Mouse (Mus musculus): ENCODE data around the gene Nop53. TPM values are rescaled to one million over a fixed set of nuclear protein-coding genes. Genes with fewer than 3 reads are reported as not detected.

The Nop53 gene
- polyA plus RNA-seq, 1 experiment from 2014 or later, result 171 TPM

DNA sequence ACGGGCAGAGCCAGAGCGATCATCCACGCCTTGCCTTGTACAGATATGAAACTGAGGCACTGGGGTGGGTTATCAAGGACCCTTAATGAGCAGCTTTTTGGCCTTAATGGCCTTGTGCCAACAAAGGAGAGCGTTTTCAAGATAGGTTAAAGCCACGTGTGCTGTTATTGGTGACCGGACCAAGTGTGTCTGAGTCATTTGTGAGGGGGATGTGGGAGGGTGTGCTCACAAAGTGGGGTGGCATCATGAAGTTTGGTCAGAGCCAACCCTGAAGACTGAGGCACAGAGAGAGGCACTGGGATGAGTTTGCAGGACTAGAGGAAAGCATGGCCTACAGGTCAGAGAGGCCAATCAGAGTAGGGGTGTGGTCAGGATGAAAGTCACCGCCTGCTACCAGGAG, 8.6 kb upstream of the Nop53 start:
- no peak for DNase-seq (ENCODE audit: extremely low spot score, low spot score)
- peaks cover 18% of the 10 kb centered on the region for H3K36me3 ChIP-seq (replicated peaks)
- 0 out of 2 replicates have a peak, but pooled peaks cover 3% of the 10 kb centered on the region for H3K9me3 ChIP-seq
- whole genome bisulfite sequencing, result 89% methylated on average over 7 of the region's 7 CpGs
- H3K4me3 ChIP-seq, result no peak overlapping the region
- H3K4me1 ChIP-seq, result peaks cover 18% of the 10 kb centered on the region
- peaks cover 16% of the 10 kb centered on the region for H3K27me3 ChIP-seq (ENCODE audit: poor library complexity, severe bottlenecking)
- H3K27ac ChIP-seq, result no peak overlapping the region

DNA sequence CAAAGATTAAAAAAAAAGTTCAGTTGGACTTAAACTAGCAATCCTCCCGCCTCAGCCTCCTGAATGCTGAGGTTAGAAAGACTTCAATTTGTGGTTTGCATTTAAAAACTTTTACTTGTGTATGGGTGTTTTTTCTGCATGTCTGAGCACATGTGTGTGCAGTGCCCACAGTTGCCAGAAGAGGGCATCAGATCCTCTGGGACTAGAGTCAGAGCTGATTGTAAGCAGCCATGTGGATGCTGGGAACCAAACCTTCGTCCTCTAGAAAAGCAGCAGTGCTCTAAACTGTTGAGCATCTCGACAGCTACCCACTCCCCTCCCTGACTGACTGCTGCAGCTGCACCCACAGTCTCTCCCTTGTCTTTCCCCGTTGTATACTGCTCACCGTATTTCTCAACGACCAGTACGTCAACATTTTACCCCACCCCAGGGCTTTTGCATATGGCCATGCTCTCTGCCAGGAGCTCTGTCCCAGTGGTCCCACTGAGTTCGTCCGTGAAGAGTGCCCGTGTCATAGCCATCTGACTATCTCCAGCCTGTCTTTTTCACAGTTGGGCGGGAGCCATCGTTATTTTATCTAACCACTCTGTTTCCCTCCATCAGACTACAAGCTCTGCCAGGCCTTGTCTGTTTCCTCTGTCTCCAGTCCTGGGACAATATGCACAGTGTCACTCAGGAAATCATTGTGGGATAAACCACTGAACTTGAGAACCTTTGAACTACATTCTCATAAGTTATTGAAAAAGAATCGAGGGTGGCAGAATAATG, 7.6 kb upstream of the Nop53 start:
- no peak overlapping the region for H3K4me3 ChIP-seq
- H3K27ac ChIP-seq, result no peak overlapping the region
- H3K4me1 ChIP-seq, result peaks cover 22% of the 10 kb centered on the region
- peaks cover 16% of the 10 kb centered on the region for H3K27me3 ChIP-seq (ENCODE audit: poor library complexity, severe bottlenecking)
- WGBS, result 92% methylated on average over 13 of the region's 13 CpGs
- peaks cover 18% of the 10 kb centered on the region for H3K36me3 ChIP-seq (replicated peaks)
- no peak for DNase-seq (ENCODE audit: extremely low spot score, low spot score)
- 0 out of 2 replicates have a peak, but pooled peaks cover 3% of the 10 kb centered on the region for H3K9me3 ChIP-seq

DNA sequence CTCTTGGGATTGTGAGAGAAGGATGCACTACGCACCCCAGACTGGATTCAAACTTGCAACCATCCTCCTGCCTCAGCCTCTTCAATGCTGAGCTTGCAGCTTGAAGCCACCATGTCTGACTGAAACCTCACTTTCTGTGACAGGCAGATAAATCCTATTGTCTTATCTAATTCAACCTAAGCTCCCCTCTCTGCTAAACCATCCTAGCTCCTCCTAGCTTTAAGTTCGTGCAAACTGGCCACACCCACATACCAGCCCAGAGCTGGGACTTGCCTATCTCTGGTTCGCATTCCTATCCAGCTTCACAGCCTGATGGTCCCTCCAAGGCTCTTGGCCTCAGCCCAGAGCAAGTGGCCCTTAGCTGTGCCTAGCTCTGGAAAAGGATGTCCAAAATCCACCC, 6.5 kb upstream of the Nop53 start:
- 0 out of 2 replicates have a peak, but pooled peaks cover 3% of the 10 kb centered on the region for H3K9me3 ChIP-seq
- H3K27ac ChIP-seq, result no peak overlapping the region
- DNase-seq (ENCODE audit: extremely low spot score, low spot score), result no peak
- H3K4me1 ChIP-seq, result peaks cover 30% of the 10 kb centered on the region
- peaks cover 16% of the 10 kb centered on the region for H3K27me3 ChIP-seq (ENCODE audit: poor library complexity, severe bottlenecking)
- peaks cover 15% of the 10 kb centered on the region for H3K36me3 ChIP-seq (replicated peaks)
- WGBS, result 72% methylated on average over 3 of the region's 3 CpGs
- H3K4me3 ChIP-seq, result no peak overlapping the region

DNA sequence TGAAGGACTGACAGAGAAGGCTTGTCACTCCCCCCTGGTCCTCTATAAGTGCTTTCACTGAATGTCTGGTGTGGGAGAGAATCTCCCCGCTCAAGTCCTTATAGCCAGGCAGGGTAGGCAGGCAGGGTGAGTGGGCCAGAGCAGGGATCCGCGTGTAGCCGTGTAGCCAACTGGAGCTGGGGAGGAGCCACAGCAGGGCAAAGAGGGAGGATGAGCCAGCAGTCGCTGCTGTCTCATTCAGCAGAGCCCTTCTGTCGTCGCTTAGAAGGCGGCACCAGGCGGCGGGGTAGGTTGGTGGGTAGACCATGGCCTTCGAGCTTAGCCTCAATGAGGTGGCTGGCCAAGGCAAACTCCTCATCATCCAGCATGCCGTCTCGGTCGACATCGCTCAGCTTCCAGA, 4.1 kb upstream of the Nop53 start:
- Histone ChIP-seq H3K27ac (no peak overlapping the region), H3K4me1 (peaks cover 27% of the 10 kb centered on the region), H3K4me3 (no peak overlapping the region), H3K9me3 (no peaks in the 10 kb centered on the region), H3K36me3 (replicated peaks) (0 out of 2 replicates have a peak, but pooled peaks cover 4% of the 10 kb centered on the region), H3K27me3 (ENCODE audit: poor library complexity, severe bottlenecking) (peaks cover under 1% of the 10 kb centered on the region; the same call in 1 of the 2 replicates)
- DNase-seq (ENCODE audit: extremely low spot score, low spot score), result no peak
- 85% methylated on average over 15 of the region's 15 CpGs for WGBS

DNA sequence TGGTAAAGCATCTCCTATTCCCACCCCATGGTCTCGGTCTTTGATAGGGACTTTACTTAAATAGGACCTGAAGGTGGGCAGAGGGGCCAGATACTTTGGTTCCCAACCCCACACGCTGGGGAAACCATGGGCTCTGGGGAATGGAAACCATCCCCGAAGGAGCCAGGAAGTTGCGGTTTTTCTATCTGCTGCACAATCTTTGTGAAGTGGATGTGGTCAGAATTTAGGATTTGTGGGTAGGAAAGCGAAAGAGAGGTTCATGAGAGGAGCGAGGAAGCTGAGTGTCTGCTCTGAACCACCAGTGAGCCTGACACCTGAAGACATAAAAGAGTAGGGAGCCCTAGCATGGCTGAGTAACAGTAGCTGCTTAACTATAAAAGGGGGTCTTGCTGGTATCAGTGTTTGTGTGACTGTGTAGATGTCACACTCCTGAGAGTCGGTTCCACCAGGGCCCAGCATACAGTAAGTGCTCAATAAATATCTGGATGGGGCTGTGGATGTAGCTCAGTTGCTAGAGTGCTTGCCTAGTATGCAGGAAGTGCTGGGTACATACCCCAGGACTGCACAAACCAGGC, 3.4 kb upstream of the Nop53 start:
- H3K4me1 ChIP-seq, result peaks cover 27% of the 10 kb centered on the region
- H3K4me3 ChIP-seq, result no peak overlapping the region
- WGBS, result 84% methylated on average over 7 of the region's 7 CpGs
- no peaks in the 10 kb centered on the region for H3K9me3 ChIP-seq
- no peak overlapping the region for H3K27ac ChIP-seq
- peaks cover 7% of the 10 kb centered on the region for H3K36me3 ChIP-seq (replicated peaks)
- H3K27me3 ChIP-seq (ENCODE audit: poor library complexity, severe bottlenecking), result no peaks in the 10 kb centered on the region; the same call in 1 of the 2 replicates
- no peak for DNase-seq (ENCODE audit: extremely low spot score, low spot score)

DNA sequence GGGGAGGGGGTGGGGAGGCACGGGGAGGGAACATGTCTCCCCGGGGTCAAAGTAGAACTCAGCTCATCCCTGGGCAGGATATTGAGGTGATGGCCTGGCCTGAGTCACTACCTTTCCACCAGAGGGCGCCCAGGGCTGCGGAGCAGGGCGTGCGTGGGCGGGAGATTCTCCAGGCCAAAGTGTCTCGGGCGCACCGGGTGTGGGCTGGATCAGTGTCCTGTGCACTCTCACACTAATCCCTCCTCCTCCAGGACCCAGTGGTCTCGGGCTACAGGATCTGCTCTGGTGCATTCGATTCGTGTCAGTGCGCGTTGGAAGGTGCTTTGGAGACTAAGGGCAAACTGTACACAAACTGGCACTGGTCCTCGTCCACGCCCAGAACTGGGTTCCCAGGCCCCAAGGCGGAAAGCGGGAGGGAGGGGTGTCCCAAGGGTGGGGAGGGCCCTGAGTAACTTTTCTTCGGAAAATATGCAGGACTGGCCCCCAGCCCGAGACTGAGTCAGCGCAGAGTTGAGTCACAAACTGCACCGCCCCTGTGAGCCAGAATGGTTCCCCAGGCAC, 2.6 kb upstream of the Nop53 start:
- DNase-seq (ENCODE audit: extremely low spot score, low spot score), result peak; percentile 76
- Histone ChIP-seq H3K9me3 (no peaks in the 10 kb centered on the region), H3K27ac (peak overlapping the region; percentile 74), H3K4me3 (peak overlapping the region; percentile 40), H3K4me1 (peaks cover 35% of the 10 kb centered on the region), H3K36me3 (replicated peaks) (peaks cover 13% of the 10 kb centered on the region), H3K27me3 (ENCODE audit: poor library complexity, severe bottlenecking) (no peaks in the 10 kb centered on the region; the same call in 1 of the 2 replicates)
- 5% methylated on average over 23 of the region's 23 CpGs for WGBS

DNA sequence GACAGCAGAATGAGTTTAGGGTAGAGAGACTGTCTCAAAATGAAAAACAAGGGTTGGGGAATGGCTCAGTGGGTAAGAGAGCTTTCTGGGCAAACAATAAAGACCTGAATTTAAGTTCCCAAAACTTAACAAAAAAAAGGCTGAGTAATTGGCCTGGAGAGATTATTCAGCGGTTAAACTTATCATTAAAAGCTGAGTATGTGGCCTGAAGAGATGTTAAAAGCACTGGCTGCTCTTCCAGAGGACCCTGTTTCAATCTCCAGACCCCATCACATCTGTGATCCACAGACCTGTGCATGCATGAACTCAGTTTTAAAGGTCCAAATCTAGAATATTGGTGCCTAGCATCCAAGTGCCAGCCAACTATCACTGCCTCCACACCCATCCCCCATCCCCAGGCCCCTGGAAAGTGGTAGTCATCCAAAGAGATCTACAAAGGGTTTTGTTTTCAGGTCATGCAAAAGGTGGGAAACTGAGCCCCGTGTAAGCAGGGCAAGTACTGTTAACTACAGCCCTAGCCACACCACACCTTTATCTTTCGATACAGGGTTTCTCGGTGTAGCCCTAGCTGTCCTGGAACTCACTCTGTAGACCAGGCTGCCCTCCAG, 1.9 kb upstream of the Nop53 start:
- Histone ChIP-seq H3K9me3 (no peaks in the 10 kb centered on the region), H3K27ac (0 out of 2 replicates have a peak overlapping the region, but pooled peaks have one; percentile 74), H3K4me3 (peak overlapping the region; percentile 40), H3K4me1 (peaks cover 35% of the 10 kb centered on the region), H3K36me3 (replicated peaks) (peaks cover 18% of the 10 kb centered on the region), H3K27me3 (ENCODE audit: poor library complexity, severe bottlenecking) (no peaks in the 10 kb centered on the region; the same call in 1 of the 2 replicates)
- 60% methylated on average over 4 of the region's 4 CpGs for WGBS
- DNase-seq (ENCODE audit: extremely low spot score, low spot score), result no peak

DNA sequence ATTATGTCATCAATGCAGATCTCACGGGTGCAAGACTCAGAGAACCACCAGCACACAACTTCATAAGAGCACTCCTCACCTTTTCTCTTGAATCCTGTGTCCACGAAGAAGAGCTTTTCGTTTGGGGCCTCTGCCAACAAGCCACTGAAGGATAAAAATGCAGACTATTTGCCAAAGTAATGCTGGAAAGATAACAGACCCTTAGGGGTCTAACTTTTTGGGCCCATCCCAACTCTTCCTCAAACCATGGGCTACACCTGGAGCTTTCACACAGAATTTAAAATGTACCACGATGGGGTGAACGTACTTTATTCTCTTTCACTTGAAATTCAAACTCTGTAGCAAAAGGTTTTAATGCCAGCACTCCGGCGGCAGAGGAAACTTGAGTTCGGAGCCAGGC, 663 bp downstream of the Nop53 start:
- H3K9me3 ChIP-seq, result no peaks in the 10 kb centered on the region
- no peaks in the 10 kb centered on the region; the same call in 1 of the 2 replicates for H3K27me3 ChIP-seq (ENCODE audit: poor library complexity, severe bottlenecking)
- H3K4me1 ChIP-seq, result peaks cover 35% of the 10 kb centered on the region
- peak overlapping the region; percentile 75 for H3K4me3 ChIP-seq
- H3K36me3 ChIP-seq (replicated peaks), result peaks cover 44% of the 10 kb centered on the region
- no peak for DNase-seq (ENCODE audit: extremely low spot score, low spot score)
- WGBS, result 7% methylated on average over 8 of the region's 8 CpGs
- H3K27ac ChIP-seq, result peak overlapping the region; percentile 97

DNA sequence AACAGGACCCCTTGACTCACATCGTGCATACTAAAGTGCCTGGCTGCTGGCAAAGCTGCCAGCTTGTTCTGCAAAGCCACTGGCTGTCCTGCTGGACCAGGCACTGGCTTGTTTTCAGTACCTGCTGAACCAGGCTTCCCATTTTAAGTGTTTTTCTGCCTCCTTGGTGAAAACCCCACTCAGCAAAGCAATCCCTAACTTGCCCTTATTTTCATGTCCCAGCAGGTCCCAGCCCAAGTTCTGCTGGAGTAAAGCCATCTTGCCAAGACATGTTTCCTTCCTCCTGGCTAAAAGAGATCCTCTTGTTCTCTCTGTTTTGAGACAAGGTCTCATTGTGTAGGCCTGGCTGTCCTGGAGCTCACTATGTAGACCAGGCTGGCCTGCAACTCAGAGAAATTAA, 1.6 kb downstream of the Nop53 start:
- H3K36me3 ChIP-seq (replicated peaks), result peaks cover 53% of the 10 kb centered on the region
- DNase-seq (ENCODE audit: extremely low spot score, low spot score), result no peak
- peaks cover 35% of the 10 kb centered on the region for H3K4me1 ChIP-seq
- H3K9me3 ChIP-seq, result no peaks in the 10 kb centered on the region
- WGBS, result 95% methylated on average over 1 of the region's 1 CpGs
- no peaks in the 10 kb centered on the region for H3K27me3 ChIP-seq (ENCODE audit: poor library complexity, severe bottlenecking)
- no peak overlapping the region for H3K27ac ChIP-seq
- peak overlapping the region; percentile 75 for H3K4me3 ChIP-seq

DNA sequence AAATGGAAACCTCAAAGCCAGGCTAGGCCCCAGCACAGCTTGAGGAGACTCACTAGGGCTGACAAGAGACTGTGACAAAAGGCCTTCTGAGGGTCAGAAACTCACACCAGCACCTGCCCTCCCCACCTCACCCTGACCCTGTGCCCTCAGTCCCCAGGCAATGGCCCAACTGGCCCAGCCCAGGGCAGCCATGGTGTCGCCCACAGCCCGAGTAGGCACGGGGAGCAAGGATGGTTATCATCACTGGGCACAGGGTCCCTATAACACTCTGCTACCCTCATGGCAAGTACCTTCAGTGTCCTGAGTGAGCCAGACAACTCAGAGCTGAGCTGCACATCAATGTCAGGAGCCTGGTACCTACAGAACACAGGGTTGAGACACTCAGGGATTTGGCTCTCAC, 7.3 kb downstream of the Nop53 start:
- no peak for DNase-seq (ENCODE audit: extremely low spot score, low spot score)
- Histone ChIP-seq H3K36me3 (replicated peaks) (peaks cover 89% of the 10 kb centered on the region), H3K27me3 (ENCODE audit: poor library complexity, severe bottlenecking) (no peaks in the 10 kb centered on the region), H3K9me3 (peaks cover 13% of the 10 kb centered on the region), H3K4me3 (no peak overlapping the region), H3K27ac (no peak overlapping the region), H3K4me1 (0 out of 2 replicates have a peak, but pooled peaks cover 4% of the 10 kb centered on the region)
- 94% methylated on average over 3 of the region's 3 CpGs for WGBS

DNA sequence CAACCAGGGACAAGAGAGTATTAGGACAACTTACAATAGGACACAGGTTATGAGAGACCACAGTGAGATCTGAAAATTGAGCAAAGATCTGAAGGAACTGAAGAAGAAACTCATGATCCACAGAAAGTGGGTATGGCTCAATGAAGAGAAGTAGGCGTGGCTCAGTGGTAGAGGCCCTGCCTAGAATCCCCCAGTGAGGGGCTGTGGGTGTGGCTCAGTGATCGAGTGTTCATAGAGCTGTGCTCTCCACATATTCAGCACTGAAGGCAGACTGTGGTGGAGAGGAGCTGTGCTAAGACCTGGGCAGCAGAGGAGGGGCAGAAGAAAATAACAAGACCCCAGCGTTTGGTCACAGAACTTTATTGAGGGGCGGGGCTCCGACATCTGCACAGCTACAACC, 8.4 kb downstream of the Nop53 start:
- H3K27me3 ChIP-seq (ENCODE audit: poor library complexity, severe bottlenecking), result no peaks in the 10 kb centered on the region
- H3K4me1 ChIP-seq, result 0 out of 2 replicates have a peak, but pooled peaks cover 7% of the 10 kb centered on the region
- no peak overlapping the region for H3K4me3 ChIP-seq
- H3K27ac ChIP-seq, result no peak overlapping the region
- peaks cover 13% of the 10 kb centered on the region for H3K9me3 ChIP-seq
- 86% methylated on average over 5 of the region's 5 CpGs for WGBS
- H3K36me3 ChIP-seq (replicated peaks), result peaks cover 78% of the 10 kb centered on the region
- no peak for DNase-seq (ENCODE audit: extremely low spot score, low spot score)

DNA sequence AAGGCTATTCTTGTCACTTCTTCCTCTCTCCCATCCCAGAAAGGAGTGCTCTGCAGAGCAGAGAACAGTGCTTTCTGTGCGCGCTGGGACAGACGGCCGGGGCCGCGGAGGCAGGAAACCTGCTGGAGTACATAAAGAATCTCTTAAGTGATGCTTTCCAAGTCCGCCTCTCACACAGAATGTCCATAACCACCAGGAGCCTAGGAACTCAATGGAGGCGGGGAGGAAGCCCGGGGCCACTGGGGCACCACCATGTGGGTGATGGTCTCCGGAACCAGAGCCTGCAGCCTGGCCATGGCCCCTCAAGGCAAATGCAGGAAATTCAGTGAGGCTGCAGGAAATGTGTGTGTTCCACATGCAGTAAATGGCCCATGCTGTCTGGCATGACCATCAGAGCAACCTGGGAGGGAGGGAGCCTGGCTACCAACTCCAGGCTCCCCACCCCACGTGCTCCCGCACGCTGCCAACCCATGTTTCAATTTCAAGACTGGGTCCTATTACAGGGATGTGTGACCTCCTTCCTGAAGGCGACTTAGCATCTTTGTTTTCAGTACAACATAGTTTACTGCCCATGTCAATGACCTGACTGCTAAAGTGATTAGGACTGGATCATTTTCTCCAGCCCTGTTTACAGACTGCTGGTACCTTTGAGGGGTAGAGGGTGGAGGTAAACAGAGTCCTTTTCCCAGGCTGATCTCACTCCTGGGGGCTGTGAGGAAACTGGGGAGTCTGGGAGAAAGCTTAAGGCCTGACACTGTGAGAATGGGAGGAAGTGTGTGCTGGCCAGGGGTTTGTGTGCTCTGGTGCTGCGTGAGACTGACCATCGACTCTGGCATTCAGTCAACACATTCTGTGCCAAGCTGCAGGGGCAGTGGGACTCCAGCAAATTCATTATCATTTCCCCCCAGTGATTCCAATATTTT, 12.2 kb downstream of the Nop53 start:
- Histone ChIP-seq H3K27me3 (ENCODE audit: poor library complexity, severe bottlenecking) (no peaks in the 10 kb centered on the region), H3K36me3 (replicated peaks) (peaks cover 40% of the 10 kb centered on the region), H3K4me3 (no peak overlapping the region), H3K27ac (no peak overlapping the region), H3K4me1 (0 out of 2 replicates have a peak, but pooled peaks cover 7% of the 10 kb centered on the region), H3K9me3 (peaks cover 13% of the 10 kb centered on the region)
- DNase-seq (ENCODE audit: extremely low spot score, low spot score), result no peak
- WGBS, result 64% methylated on average over 16 of the region's 16 CpGs

Measured in forebrain, embryonic 10.5 days (tissue).